ENCODE assay signal across 12 mouse cellular contexts in the genomic region with DNA sequence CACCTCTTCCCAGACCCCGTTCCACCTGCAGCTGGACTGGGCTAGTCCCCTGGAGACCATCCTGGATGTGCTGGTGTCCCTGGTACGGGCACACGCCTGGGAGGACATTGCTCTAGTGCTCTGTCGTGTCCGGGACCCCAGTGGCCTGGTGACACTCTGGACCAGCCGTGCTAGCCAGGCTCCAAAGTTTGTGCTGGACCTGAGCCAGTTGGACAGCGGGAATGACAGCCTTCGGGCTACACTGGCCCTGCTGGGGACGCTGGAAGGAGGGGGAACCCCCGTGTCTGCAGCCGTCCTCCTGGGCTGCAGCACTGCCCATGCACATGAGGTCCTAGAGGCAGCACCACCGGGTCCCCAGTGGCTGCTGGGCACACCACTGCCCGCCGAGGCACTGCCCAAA. TPM values are rescaled to one million over a fixed set of nuclear protein-coding genes. Genes with fewer than 3 reads are reported as not detected.
DNase-seq lines count a peak whose midpoint lies in the region; ATAC-seq and TF ChIP-seq lines count a peak whose summit lies in the region.
"Had no signal": no experiment of that assay in that cellular context is flagged by ENCODE, and none has a peak within 500 bp of the region (broad histone marks: within the 10 kb centered on the region; RNA-seq: fewer than 3 reads in every experiment).

No protein-coding gene starts in this region.

- no peaks in the 10 kb centered on the region for H3K9me3 ChIP-seq in heart, embryonic 11.5 days (replicated peaks; ENCODE audit: control insufficient read depth, low read length)
- no peaks in the 10 kb centered on the region for H3K9me3 ChIP-seq in lung, embryonic 15.5 days
- H3K9me3 ChIP-seq in heart, postnatal 0 days (replicated peaks; ENCODE audit: control insufficient read depth, low read length): no peaks in the 10 kb centered on the region
- 0 out of 2 replicates have a peak, but pooled peaks cover 3% of the 10 kb centered on the region for H3K9me3 ChIP-seq in limb, embryonic 10.5 days (replicated peaks)
- H3K9me3 ChIP-seq: hindbrain, embryonic 15.5 days; neural tube, embryonic 15.5 days had no signal

- peak overlapping the region; percentile 9; the same call in 1 of the 2 replicates for H3K4me2 ChIP-seq in heart, embryonic 11.5 days
- no peak overlapping the region for H3K4me2 ChIP-seq in lung, embryonic 15.5 days
- no peak overlapping the region for H3K4me2 ChIP-seq in heart, postnatal 0 days (ENCODE audit: low read depth, low read length)
- H3K4me2 ChIP-seq: hindbrain, embryonic 15.5 days; neural tube, embryonic 15.5 days had no signal

- intact Hi-C loops in heart, postnatal 25 days (cut with DNase I): no loop called here

- H3K27ac ChIP-seq in heart, embryonic 11.5 days (ENCODE audit: low read depth, low read length): no peak overlapping the region
- no peak overlapping the region for H3K27ac ChIP-seq in lung, embryonic 15.5 days
- no peak overlapping the region for H3K27ac ChIP-seq in heart, postnatal 0 days (ENCODE audit: low read depth)
- 0 out of 2 replicates have a peak overlapping the region, but pooled peaks have one; percentile 19 for H3K27ac ChIP-seq in limb, embryonic 10.5 days
- H3K27ac ChIP-seq: hindbrain, embryonic 15.5 days; neural tube, embryonic 15.5 days had no signal

- H3K9ac ChIP-seq in heart, embryonic 11.5 days (ENCODE audit: low read depth, low read length): no peak overlapping the region
- no peak overlapping the region for H3K9ac ChIP-seq in lung, embryonic 15.5 days
- H3K9ac ChIP-seq in heart, postnatal 0 days (replicated peaks; ENCODE audit: low read depth, low read length): no peak overlapping the region
- H3K9ac ChIP-seq: hindbrain, embryonic 15.5 days; neural tube, embryonic 15.5 days had no signal

- WGBS in heart, embryonic 11.5 days (ENCODE audit: insufficient replicate concordance): 49% methylated on average over 14 of the region's 14 CpGs
- WGBS in lung, embryonic 15.5 days: 42% methylated on average over 14 of the region's 14 CpGs
- 45% methylated on average over 14 of the region's 14 CpGs for WGBS in lung, adult 2 months
- 32% methylated on average over 14 of the region's 14 CpGs for WGBS in heart, postnatal 0 days
- 69% methylated on average over 14 of the region's 14 CpGs for WGBS in limb, embryonic 10.5 days

- peaks cover 39% of the 10 kb centered on the region for H3K27me3 ChIP-seq in heart, embryonic 11.5 days (ENCODE audit: control insufficient read depth, insufficient read depth, low read length)
- H3K27me3 ChIP-seq in lung, embryonic 15.5 days: peaks cover 30% of the 10 kb centered on the region
- H3K27me3 ChIP-seq in heart, postnatal 0 days (ENCODE audit: control insufficient read depth, insufficient read depth, low read length): peaks cover 28% of the 10 kb centered on the region
- H3K27me3 ChIP-seq in limb, embryonic 10.5 days (ENCODE audit: low read depth, poor library complexity, severe bottlenecking): peaks cover 62% of the 10 kb centered on the region

- TF ChIP-seq CTCF in lung, adult 2 months (IDR thresholded peaks at IDR 0.05; ENCODE audit: insufficient read depth, low read length): no peak
- no peak for TF ChIP-seq CTCF in heart, postnatal 0 days (IDR thresholded peaks at IDR 0.05; ENCODE audit: low read depth)

- H3K36me3 ChIP-seq in heart, embryonic 11.5 days (ENCODE audit: control insufficient read depth, insufficient read depth, low read length): peaks cover 31% of the 10 kb centered on the region
- peaks cover 40% of the 10 kb centered on the region for H3K36me3 ChIP-seq in lung, embryonic 15.5 days
- H3K36me3 ChIP-seq in heart, postnatal 0 days (replicated peaks; ENCODE audit: control insufficient read depth, insufficient read depth, low read length): peaks cover 37% of the 10 kb centered on the region
- H3K36me3 ChIP-seq in limb, embryonic 10.5 days: peaks cover 53% of the 10 kb centered on the region

- TF ChIP-seq POLR2A in lung, adult 2 months (IDR thresholded peaks at IDR 0.05; ENCODE audit: borderline replicate concordance, extremely low read depth, low read depth, low read length): no peak

- no peak for TF ChIP-seq EP300 in heart, postnatal 0 days (IDR thresholded peaks at IDR 0.05; ENCODE audit: low read depth)

- H3K4me3 ChIP-seq in heart, embryonic 11.5 days (ENCODE audit: low read depth, low read length): no peak overlapping the region
- H3K4me3 ChIP-seq in lung, embryonic 15.5 days: no peak overlapping the region
- no peak overlapping the region for H3K4me3 ChIP-seq in lung, adult 2 months (replicated peaks; ENCODE audit: extremely low read depth, low read depth, low read length)
- H3K4me3 ChIP-seq in heart, postnatal 0 days (ENCODE audit: low read depth, low read length): no peak overlapping the region
- peak overlapping the region; percentile 16; the same call in 1 of the 2 replicates for H3K4me3 ChIP-seq in limb, embryonic 10.5 days
- H3K4me3 ChIP-seq: hindbrain, embryonic 15.5 days; neural tube, embryonic 15.5 days had no signal

- no peak for ATAC-seq in heart, embryonic 11.5 days (replicated peaks; ENCODE audit: insufficient number of reproducible peaks, low FRiP score, low TSS enrichment)
- 0 out of 2 replicates have a peak, but pooled peaks have one; percentile 3 for ATAC-seq in lung, embryonic 15.5 days (ENCODE audit: borderline replicate concordance, extremely low read depth, low FRiP score, low TSS enrichment)
- ATAC-seq in heart, postnatal 0 days (ENCODE audit: insufficient read depth, low read depth): peak; percentile 16; the same call in 1 of the 2 replicates
- no peak for ATAC-seq in CD4-positive, CD25-positive, alpha-beta regulatory T cell, adult 4 months

- DNase-seq in heart, postnatal 25 days (ENCODE audit: low spot score): no peak
- no peak for DNase-seq in lung, adult 2 months
- no peak for DNase-seq in heart, postnatal 0 days (ENCODE audit: low spot score)
- DNase-seq in limb, embryonic 10.5 days (ENCODE audit: low spot score): no peak
- no peak for DNase-seq in spleen, postnatal 36 days (ENCODE audit: low spot score in 2 of 2)
- DNase-seq: adrenal gland, adult 2 months; thymus, adult 18-20 months had no signal

- peaks cover 8% of the 10 kb centered on the region for H3K4me1 ChIP-seq in heart, embryonic 11.5 days (ENCODE audit: control insufficient read depth, insufficient read depth, low read length)
- peaks cover 31% of the 10 kb centered on the region for H3K4me1 ChIP-seq in lung, embryonic 15.5 days
- no peaks in the 10 kb centered on the region for H3K4me1 ChIP-seq in lung, adult 2 months (ENCODE audit: control insufficient read depth, insufficient read depth, low read length)
- H3K4me1 ChIP-seq in heart, postnatal 0 days (ENCODE audit: control insufficient read depth, insufficient read depth): no peaks in the 10 kb centered on the region
- H3K4me1 ChIP-seq in limb, embryonic 10.5 days: peaks cover 21% of the 10 kb centered on the region

RNA-seq across cellular contexts. Expression of a gene that starts 2.3 kb away (rescaled TPM):
- 0.19 and 0.20 TPM in 2 replicates for polyA plus RNA-seq in heart, embryonic 11.5 days (2014; fragmentation: Nextera tagmentation; extraction: Ambion mirVana)
- under 1 TPM; 0.14 to 0.21 TPM for total RNA-seq in heart, postnatal 25 days (2021)
- polyA plus RNA-seq in lung, embryonic 15.5 days (2015; fragmentation: Nextera tagmentation; extraction: Ambion mirVana): 0.34 and 0.45 TPM in 2 replicates
- 0.33 TPM in 1 of 2 replicates, not detected in the other for polyA plus RNA-seq in lung, adult 2 months (2012; rRNA removed)
- not detected in 2 replicates for total RNA-seq in heart, postnatal 0 days (2014; rRNA removed; ENCODE audit: low replicate concordance)
- polyA plus RNA-seq in heart, postnatal 0 days (2015; fragmentation: Nextera tagmentation; extraction: Ambion mirVana): 0.29 and 0.34 TPM in 2 replicates
- polyA plus RNA-seq in limb, embryonic 10.5 days (2016; fragmentation: Nextera tagmentation; extraction: Ambion mirVana): 0.28 and 0.40 TPM in 2 replicates
- under 1 TPM in 1 of 2 experiments, not detected in 1; 0.58 TPM for polyA plus RNA-seq in CD4-positive, CD25-positive, alpha-beta regulatory T cell, adult 4 months (2017; shearing (Covaris generic))

RNA-seq across cellular contexts. Expression of a gene that starts 11.3 kb away (rescaled TPM):
- 12.8 and 15.6 TPM in 2 replicates for polyA plus RNA-seq in heart, embryonic 11.5 days (2014; fragmentation: Nextera tagmentation; extraction: Ambion mirVana)
- 100 to 1,000 TPM; 110 to 115 TPM for total RNA-seq in heart, postnatal 25 days (2021)
- 20.2 and 20.5 TPM in 2 replicates for polyA plus RNA-seq in lung, embryonic 15.5 days (2015; fragmentation: Nextera tagmentation; extraction: Ambion mirVana)
- 294 and 318 TPM in 2 replicates for polyA plus RNA-seq in lung, adult 2 months (2012; rRNA removed)
- total RNA-seq in heart, postnatal 0 days (2014; rRNA removed; ENCODE audit: low replicate concordance): 162 and 182 TPM in 2 replicates
- polyA plus RNA-seq in heart, postnatal 0 days (2015; fragmentation: Nextera tagmentation; extraction: Ambion mirVana): 18.0 and 18.1 TPM in 2 replicates
- polyA plus RNA-seq in limb, embryonic 10.5 days (2016; fragmentation: Nextera tagmentation; extraction: Ambion mirVana): 14.9 and 16.4 TPM in 2 replicates
- polyA plus RNA-seq in CD4-positive, CD25-positive, alpha-beta regulatory T cell, adult 4 months (2017; shearing (Covaris generic)): 1 to 10 TPM; 1.2 to 2.5 TPM

RNA-seq across cellular contexts. Expression of a gene that starts 12.9 kb away (rescaled TPM):
- polyA plus RNA-seq in heart, embryonic 11.5 days (2014; fragmentation: Nextera tagmentation; extraction: Ambion mirVana): 89.8 and 97.6 TPM in 2 replicates
- total RNA-seq in heart, postnatal 25 days (2021): 10 to 100 TPM; 20.5 to 30.1 TPM
- polyA plus RNA-seq in lung, embryonic 15.5 days (2015; fragmentation: Nextera tagmentation; extraction: Ambion mirVana): 95.1 and 96.2 TPM in 2 replicates
- polyA plus RNA-seq in lung, adult 2 months (2012; rRNA removed): 33.5 and 35.5 TPM in 2 replicates
- 29.3 and 51.5 TPM in 2 replicates for total RNA-seq in heart, postnatal 0 days (2014; rRNA removed; ENCODE audit: low replicate concordance)
- polyA plus RNA-seq in heart, postnatal 0 days (2015; fragmentation: Nextera tagmentation; extraction: Ambion mirVana): 54.3 and 58.4 TPM in 2 replicates
- polyA plus RNA-seq in limb, embryonic 10.5 days (2016; fragmentation: Nextera tagmentation; extraction: Ambion mirVana): 174 and 201 TPM in 2 replicates
- 10 to 100 TPM; 65.1 to 77.5 TPM for polyA plus RNA-seq in CD4-positive, CD25-positive, alpha-beta regulatory T cell, adult 4 months (2017; shearing (Covaris generic))

RNA-seq across cellular contexts. Expression of a gene that starts 15.6 kb away (rescaled TPM):
- 405 and 420 TPM in 2 replicates for polyA plus RNA-seq in heart, embryonic 11.5 days (2014; fragmentation: Nextera tagmentation; extraction: Ambion mirVana)
- total RNA-seq in heart, postnatal 25 days (2021): 10 to 100 TPM; 35.9 to 36.6 TPM
- 367 and 375 TPM in 2 replicates for polyA plus RNA-seq in lung, embryonic 15.5 days (2015; fragmentation: Nextera tagmentation; extraction: Ambion mirVana)
- polyA plus RNA-seq in lung, adult 2 months (2012; rRNA removed): 387 and 395 TPM in 2 replicates
- 142 and 158 TPM in 2 replicates for total RNA-seq in heart, postnatal 0 days (2014; rRNA removed; ENCODE audit: low replicate concordance)
- polyA plus RNA-seq in heart, postnatal 0 days (2015; fragmentation: Nextera tagmentation; extraction: Ambion mirVana): 126 and 149 TPM in 2 replicates
- polyA plus RNA-seq in limb, embryonic 10.5 days (2016; fragmentation: Nextera tagmentation; extraction: Ambion mirVana): 261 and 301 TPM in 2 replicates
- 100 to 1,000 TPM; 904 to 969 TPM for polyA plus RNA-seq in CD4-positive, CD25-positive, alpha-beta regulatory T cell, adult 4 months (2017; shearing (Covaris generic))

RNA-seq across cellular contexts. Expression of a gene that starts 23.5 kb away (rescaled TPM):
- 2.1 and 2.8 TPM in 2 replicates for polyA plus RNA-seq in heart, embryonic 11.5 days (2014; fragmentation: Nextera tagmentation; extraction: Ambion mirVana)
- 1 to 10 TPM; 6.5 to 6.7 TPM for total RNA-seq in heart, postnatal 25 days (2021)
- polyA plus RNA-seq in lung, embryonic 15.5 days (2015; fragmentation: Nextera tagmentation; extraction: Ambion mirVana): 3.5 and 4.3 TPM in 2 replicates
- polyA plus RNA-seq in lung, adult 2 months (2012; rRNA removed): 31.4 and 38.2 TPM in 2 replicates
- 10.4 and 11.4 TPM in 2 replicates for total RNA-seq in heart, postnatal 0 days (2014; rRNA removed; ENCODE audit: low replicate concordance)
- 1.9 TPM in 2 replicates for polyA plus RNA-seq in heart, postnatal 0 days (2015; fragmentation: Nextera tagmentation; extraction: Ambion mirVana)
- 2.0 and 2.3 TPM in 2 replicates for polyA plus RNA-seq in limb, embryonic 10.5 days (2016; fragmentation: Nextera tagmentation; extraction: Ambion mirVana)
- polyA plus RNA-seq in CD4-positive, CD25-positive, alpha-beta regulatory T cell, adult 4 months (2017; shearing (Covaris generic)): 10 to 100 TPM; 11.4 to 16.4 TPM

Comparison
In these comparisons a context has a peak if more than half of its experiments do, and no peak if none do; other contexts are left out.
1. ATAC-seq: peak in lung, embryonic 15.5 days (single experiment) and heart, postnatal 0 days (single experiment); none in heart, embryonic 11.5 days (single experiment) and CD4-positive, CD25-positive, alpha-beta regulatory T cell, adult 4 months (single experiment).
2. RNA of a gene that starts 11.3 kb away (polyA plus RNA-seq): 294 to 318 TPM in lung, adult 2 months; 20.2 to 20.5 TPM in lung, embryonic 15.5 days, 18.0 to 18.1 TPM in heart, postnatal 0 days, 14.9 to 16.4 TPM in limb, embryonic 10.5 days, 12.8 to 15.6 TPM in heart, embryonic 11.5 days and 1.2 to 2.5 TPM in CD4-positive, CD25-positive, alpha-beta regulatory T cell, adult 4 months; every median in the first group is over 10 times any median in the second.